Mouse (Mus musculus) liver, embryonic 11.5 days (tissue): Measurements from ENCODE around the gene Lsr. TPM values are rescaled to one million over a fixed set of nuclear protein-coding genes. Genes with fewer than 3 reads are reported as not detected.
"Not testable (repeated sequence)": the region's sequence is repeated elsewhere in the genome, so short reads cannot be mapped to it uniquely, and the experiment has no call there.

Experiments
- ATAC-seq: fragments of 200-750 bp; cut with Nextera tagmentation; replicated peaks from 2 replicates; pipeline ENCODE4 v1.8.0; 2017; ENCODE audit warnings: moderate number of reproducible peaks, mild to moderate bottlenecking, moderate TSS enrichment, moderate library complexity; ENCODE audit not compliant: low FRiP score
- DNase-seq: peaks from one replicate; pipeline ENCODE4 v3.0.0-alpha.2; 2017; ENCODE audit warnings: low spot score
- H3K27ac ChIP-seq: fragments of 300-500 bp; sonication (generic); 2 replicates; pipeline ENCODE4 v1.5.1; 2014; ENCODE audit warnings: mild to moderate bottlenecking, low read depth, low read length, control low read depth
- H3K27me3 ChIP-seq: fragments of 300-500 bp; sonication (generic); replicated peaks from 2 replicates; pipeline ENCODE4 v1.6.1; 2014; ENCODE audit warnings: low read length, mixed read lengths; ENCODE audit not compliant: control insufficient read depth, insufficient read depth
- H3K36me3 ChIP-seq: fragments of 300-500 bp; sonication (generic); 2 replicates; pipeline ENCODE4 v1.6.1; 2014; ENCODE audit warnings: mild to moderate bottlenecking, low read length, moderate library complexity, mixed read lengths; ENCODE audit not compliant: control insufficient read depth, insufficient read depth
- H3K4me1 ChIP-seq: fragments of 300-500 bp; sonication (generic); replicated peaks from 2 replicates; pipeline ENCODE4 v1.6.1; 2014; ENCODE audit warnings: low read length, mixed read lengths; ENCODE audit not compliant: control insufficient read depth, insufficient read depth
- H3K4me2 ChIP-seq: fragments of 300-500 bp; sonication (generic); 2 replicates; pipeline ENCODE4 v1.6.1; 2014; ENCODE audit warnings: mild to moderate bottlenecking, control low read depth, moderate library complexity
- H3K4me3 ChIP-seq: fragments of 300-500 bp; sonication (generic); 2 replicates; pipeline ENCODE4 v1.5.1; 2014; ENCODE audit warnings: low read depth, low read length, control low read depth
- H3K9ac ChIP-seq: fragments of 300-500 bp; sonication (generic); 2 replicates; pipeline ENCODE4 v1.6.1; 2014; ENCODE audit warnings: low read depth, low read length, control low read depth
- H3K9me3 ChIP-seq: fragments of 300-500 bp; sonication (generic); 2 replicates; pipeline ENCODE4 v1.6.1; 2016; ENCODE audit warnings: low read length, inconsistent platforms, mixed read lengths; ENCODE audit not compliant: control insufficient read depth
- WGBS: fragments of 180-500 bp; shearing (Covaris S2); extraction: QIAGEN DNeasy Blood & Tissue Kit; methylation state at CpG from one replicate; pipeline ENCODE4 v1.1.7; 2014; 5-methylcytosine and 5-hydroxymethylcytosine counted together
- polyA plus RNA-seq: library from polyadenylated mRNA; unstranded; fragments of >200 nt; fragmentation: Nextera tagmentation; extraction: Ambion mirVana; gene quantifications from 2 replicates; pipeline ENCODE4 v1.2.1, GENCODE M21; 2014

The Lsr gene
- polyA plus RNA-seq, 1 experiment from 2014 or later = 43.0 TPM

DNA sequence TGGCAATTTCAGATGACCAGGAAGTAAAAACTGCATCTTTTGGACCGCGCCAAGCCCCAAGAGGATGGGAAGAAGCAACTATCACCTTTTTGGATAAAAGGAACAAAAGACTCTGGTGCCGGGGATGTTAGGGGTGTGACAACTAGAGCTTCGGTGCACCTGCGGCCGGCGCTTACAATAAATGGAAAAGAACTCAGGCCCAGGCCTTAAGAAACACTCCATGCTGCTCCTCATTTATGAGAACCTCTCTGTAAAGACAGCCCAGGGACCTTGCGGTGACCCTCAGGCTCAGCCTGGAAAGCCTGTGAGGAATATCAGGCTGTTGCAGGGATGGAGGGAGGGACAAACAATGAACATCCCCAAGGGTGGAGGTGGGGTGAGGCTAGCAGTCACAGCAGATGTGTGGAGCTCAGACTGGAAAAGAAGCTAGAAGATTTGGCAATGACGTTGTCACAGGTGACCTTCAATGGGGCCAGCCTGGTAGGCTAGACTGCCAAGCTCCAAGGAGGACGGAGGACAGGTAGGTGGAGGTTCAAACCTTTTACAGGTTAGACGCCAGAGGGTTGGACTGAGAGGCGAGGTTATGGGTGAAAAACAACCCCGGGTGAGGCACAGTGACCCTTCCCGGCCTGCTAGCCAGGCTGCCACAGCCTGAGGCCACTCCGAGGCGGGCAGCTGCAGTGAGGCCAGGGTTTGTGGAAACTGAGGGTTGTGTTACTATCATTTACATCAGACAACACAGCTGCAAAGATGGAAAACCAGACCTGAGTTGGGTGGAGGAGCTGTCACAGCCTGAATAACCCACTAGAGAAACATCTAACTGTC, 20.6 kb downstream of the Lsr start:
- H3K9ac ChIP-seq = no peak overlapping the region
- ATAC-seq (no peak), DNase-seq (no peak)
- H3K4me3 ChIP-seq = no peak overlapping the region
- peaks cover 26% of the 10 kb centered on the region for H3K36me3 ChIP-seq
- WGBS = 93% methylated on average over 16 of the region's 16 CpGs
- no peak overlapping the region for H3K27ac ChIP-seq
- no peak overlapping the region for H3K4me2 ChIP-seq
- no peaks in the 10 kb centered on the region for H3K27me3 ChIP-seq
- no peaks in the 10 kb centered on the region for H3K9me3 ChIP-seq
- peaks cover 11% of the 10 kb centered on the region for H3K4me1 ChIP-seq

DNA sequence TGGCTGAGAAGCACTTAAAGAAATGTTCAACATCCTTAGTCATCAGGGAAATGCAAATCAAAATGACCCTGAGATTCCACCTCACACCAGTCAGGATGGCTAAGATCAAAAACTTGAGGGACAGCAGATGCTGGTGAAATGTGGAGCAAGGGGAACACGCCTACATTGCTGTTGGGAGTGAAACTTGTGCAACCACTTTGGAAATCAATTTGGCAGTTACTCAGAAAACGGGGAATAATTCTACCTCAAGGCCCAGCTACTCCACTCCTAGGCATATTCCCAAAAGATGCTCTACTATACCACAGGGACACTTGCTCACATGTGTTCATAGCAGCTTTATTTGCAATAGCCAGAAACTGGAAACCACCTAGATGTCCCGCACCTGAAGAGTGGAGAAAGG, 23.4 kb downstream of the Lsr start:
- not testable (repeated sequence) for H3K4me1 ChIP-seq, H3K4me3 ChIP-seq, H3K27me3 ChIP-seq, ATAC-seq, H3K4me2 ChIP-seq, H3K27ac ChIP-seq, H3K9me3 ChIP-seq, H3K9ac ChIP-seq, DNase-seq
- peaks cover 25% of the 10 kb centered on the region for H3K36me3 ChIP-seq
- 96% methylated on average over 3 of the region's 3 CpGs for WGBS

DNA sequence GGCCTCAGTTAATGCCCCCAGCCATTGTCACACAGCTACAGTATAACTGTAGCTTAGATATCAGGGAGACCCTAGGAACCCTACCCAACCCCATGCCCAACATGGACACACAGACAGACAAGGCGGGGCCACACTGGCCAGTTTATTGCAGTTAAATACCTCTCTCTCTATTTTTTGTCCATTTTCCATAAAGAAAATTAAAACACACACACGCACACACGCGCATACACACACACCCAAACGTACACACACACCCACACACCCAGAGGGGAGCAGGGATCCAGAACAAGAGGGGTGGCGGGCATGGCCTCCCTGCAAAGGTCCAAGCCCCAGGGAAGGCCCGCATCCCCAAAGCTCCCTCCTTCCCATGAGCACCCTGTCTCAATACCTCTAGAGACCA, 27.4 kb downstream of the Lsr start:
- no peaks in the 10 kb centered on the region for H3K9me3 ChIP-seq
- no peaks in the 10 kb centered on the region for H3K27me3 ChIP-seq
- H3K36me3 ChIP-seq = peaks cover 9% of the 10 kb centered on the region; the same call in 1 of the 2 replicates
- H3K9ac ChIP-seq = no peak overlapping the region
- no peak overlapping the region for H3K4me2 ChIP-seq
- no peak overlapping the region for H3K4me3 ChIP-seq
- ATAC-seq (no peak), DNase-seq (no peak)
- no peak overlapping the region for H3K27ac ChIP-seq
- WGBS = 96% methylated on average over 7 of the region's 7 CpGs
- no peaks in the 10 kb centered on the region for H3K4me1 ChIP-seq

DNA sequence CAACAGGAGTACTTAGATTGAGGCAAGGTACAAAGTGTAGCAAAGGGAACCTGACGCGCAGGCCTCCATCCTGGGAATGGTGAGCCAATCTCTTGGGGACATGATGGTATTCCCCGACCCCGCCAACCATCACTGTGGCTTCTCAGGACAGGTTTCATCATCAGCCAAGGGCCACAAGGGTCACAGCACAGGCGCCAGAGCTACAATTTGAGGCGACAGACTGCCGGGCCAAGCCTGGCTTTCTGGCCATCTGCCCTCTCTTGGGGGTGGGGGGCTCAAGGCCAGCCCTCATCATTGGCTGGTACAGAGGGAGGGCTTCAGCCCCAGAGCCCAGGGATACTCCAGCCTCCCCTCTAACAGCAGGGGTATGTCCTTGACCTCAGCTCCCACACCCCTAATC, 27.8 kb downstream of the Lsr start:
- DNase-seq, ATAC-seq, H3K27ac ChIP-seq, H3K4me3 ChIP-seq, H3K9ac ChIP-seq, H3K36me3 ChIP-seq, H3K27me3 ChIP-seq, H3K4me1 ChIP-seq, H3K4me2 ChIP-seq, H3K9me3 ChIP-seq: not testable (repeated sequence)
- WGBS = 93% methylated on average over 7 of the region's 7 CpGs

DNA sequence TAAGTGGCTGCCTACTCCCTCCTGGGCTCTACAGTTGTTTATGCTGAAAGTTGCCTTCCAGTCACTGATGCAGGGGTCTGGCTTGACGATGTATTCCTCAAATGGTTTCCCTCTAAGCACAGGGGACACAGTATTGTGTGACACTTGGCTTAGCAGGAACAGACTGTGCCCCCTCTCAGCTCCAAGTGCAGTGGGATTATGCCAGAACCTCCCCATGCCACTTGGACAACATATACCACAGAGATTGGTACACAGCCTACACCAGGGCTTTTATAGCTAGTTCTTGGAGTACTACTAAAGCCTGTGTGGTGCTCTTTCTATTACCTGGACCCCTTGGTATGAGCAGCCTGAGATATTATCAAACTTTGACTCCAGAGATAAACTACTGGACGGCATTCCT, 28.6 kb downstream of the Lsr start:
- not testable (repeated sequence) for DNase-seq, H3K27me3 ChIP-seq, H3K27ac ChIP-seq, H3K9ac ChIP-seq, H3K36me3 ChIP-seq, H3K4me1 ChIP-seq, H3K4me3 ChIP-seq, H3K4me2 ChIP-seq, H3K9me3 ChIP-seq, ATAC-seq
- WGBS = 51% methylated on average over 2 of the region's 2 CpGs

DNA sequence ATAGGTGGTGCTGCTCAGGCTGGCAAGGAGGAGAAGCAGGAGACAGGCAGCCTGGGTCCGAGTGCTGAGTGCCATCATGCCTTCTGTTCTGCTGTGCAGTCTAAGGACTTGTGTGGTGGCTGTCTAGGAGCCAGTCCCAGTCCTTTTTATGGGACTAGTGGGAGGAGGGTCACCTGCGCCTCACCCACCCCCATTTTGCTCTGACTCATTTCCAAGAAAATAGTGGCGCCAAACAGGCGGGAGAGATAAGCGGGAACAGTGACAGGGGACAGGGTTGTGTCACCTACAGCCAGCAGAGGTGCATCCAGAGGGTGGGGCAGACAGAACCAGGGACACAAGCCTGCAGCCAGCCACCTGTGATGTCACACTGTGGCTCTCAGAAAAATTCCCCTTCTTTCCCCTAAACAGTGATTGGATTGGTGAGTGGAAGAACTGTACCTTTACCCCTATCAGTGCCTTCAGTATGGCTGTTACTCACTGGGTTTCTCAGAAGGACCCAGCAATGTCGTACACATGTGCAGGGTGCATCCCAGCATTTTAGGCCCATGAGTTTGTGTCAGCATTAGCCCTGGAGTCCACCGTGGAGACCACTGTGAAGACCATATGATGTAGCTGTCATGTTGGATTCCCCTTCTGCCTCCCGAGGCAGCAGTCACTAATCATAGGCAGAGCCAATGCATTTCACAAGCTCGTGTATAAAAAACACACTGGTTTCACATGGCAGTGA, 29.2 kb downstream of the Lsr start, which contains the start of gene Hamp:
Gene Hamp (minus strand): TSS at position 124 of the 727 bp plus-strand sequence.
- DNase-seq = no peak
- Histone ChIP-seq H3K4me1 (no peaks in the 10 kb centered on the region), H3K27ac (no peak within 1 kb of the TSS), H3K9ac (no peak within 1 kb of the TSS), H3K27me3 (no peaks in the 10 kb centered on the region), H3K4me2 (no peak within 1 kb of the TSS), H3K9me3 (no peaks in the 10 kb centered on the region), H3K36me3 (peaks cover 3% of the 10 kb centered on the region; the same call in 1 of the 2 replicates), H3K4me3 (no peak within 1 kb of the TSS)
- WGBS = 63% methylated on average over 9 of the region's 9 CpGs
- no peak for ATAC-seq

DNA sequence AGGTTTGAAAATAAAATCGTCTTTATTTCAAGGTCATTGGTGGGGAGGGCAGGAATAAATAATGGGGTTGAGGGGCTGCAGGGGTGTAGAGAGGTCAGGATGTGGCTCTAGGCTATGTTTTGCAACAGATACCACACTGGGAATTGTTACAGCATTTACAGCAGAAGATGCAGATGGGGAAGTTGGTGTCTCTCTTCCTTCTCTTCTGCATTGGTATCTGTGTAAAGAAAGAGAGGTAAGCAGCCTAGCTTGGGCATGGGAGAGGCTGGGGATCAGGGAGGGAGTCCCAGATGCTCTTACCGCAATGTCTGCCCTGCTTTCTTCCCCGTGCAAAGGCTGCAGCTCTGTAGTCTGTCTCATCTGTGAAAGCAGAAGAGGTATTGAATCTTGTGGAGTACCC, 30.9 kb downstream of the Lsr start:
- H3K4me1 ChIP-seq, DNase-seq, H3K36me3 ChIP-seq, ATAC-seq, H3K9ac ChIP-seq, H3K9me3 ChIP-seq, H3K4me2 ChIP-seq, H3K27me3 ChIP-seq, H3K4me3 ChIP-seq, H3K27ac ChIP-seq: not testable (repeated sequence)
- 57% methylated on average over 2 of the region's 3 CpGs for WGBS

DNA sequence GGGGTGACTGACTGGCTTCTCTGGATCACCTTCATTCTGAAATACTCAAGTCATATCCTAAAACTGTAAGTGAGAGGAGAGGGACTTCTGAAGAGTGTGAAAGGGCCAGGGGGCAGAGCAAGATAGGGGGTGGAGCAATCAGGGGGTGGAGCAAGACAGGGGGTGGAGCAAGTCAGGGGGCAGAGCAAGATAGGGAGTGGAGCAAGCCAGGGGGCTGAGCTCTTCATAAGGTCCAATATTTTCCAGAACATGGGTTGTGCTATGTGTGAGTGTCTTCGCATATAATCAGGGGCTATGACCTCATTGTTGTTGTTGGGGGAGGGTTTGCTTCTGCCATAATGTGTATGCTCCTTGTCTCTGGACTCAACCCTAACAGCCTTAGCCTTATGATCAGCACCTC, 33.2 kb downstream of the Lsr start:
- not testable (repeated sequence) for H3K9me3 ChIP-seq, H3K36me3 ChIP-seq, H3K4me3 ChIP-seq, ATAC-seq, DNase-seq, H3K4me1 ChIP-seq, H3K4me2 ChIP-seq, H3K9ac ChIP-seq, H3K27me3 ChIP-seq, H3K27ac ChIP-seq
- 67% methylated on average over 1 of the region's 1 CpGs for WGBS
